Mouse (Mus musculus) intestine, embryonic 14.5 days (tissue): Measurements from ENCODE around the gene Gm10490. TPM values are rescaled to one million over a fixed set of nuclear protein-coding genes. Genes with fewer than 3 reads are reported as not detected.
A peak's percentile ranks its signal among the peaks of the same experiment; 100 is the strongest.
"Not testable (repeated sequence)": the region's sequence is repeated elsewhere in the genome, so short reads cannot be mapped to it uniquely, and the experiment has no call there.

Experiments used
- ATAC-seq: fragments of 200-750 bp; cut with Nextera tagmentation; replicated peaks from 2 replicates; pipeline ENCODE4 v1.8.0; 2017; ENCODE audit warnings: low read depth, moderate number of reproducible peaks, moderate TSS enrichment, moderate library complexity; ENCODE audit not compliant: low FRiP score, low TSS enrichment
- DNase-seq: peaks from one replicate; pipeline ENCODE4 v3.0.0-alpha.2; 2018; ENCODE audit warnings: low spot score
- H3K27ac ChIP-seq: fragments of 300-500 bp; sonication (generic); 2 replicates; pipeline ENCODE4 v1.5.1; 2014; ENCODE audit warnings: low read depth, mild to moderate bottlenecking, control low read depth
- H3K27me3 ChIP-seq: fragments of 300-500 bp; sonication (generic); replicated peaks from 2 replicates; pipeline ENCODE4 v1.6.1; 2014; ENCODE audit warnings: low read length, control low read depth; ENCODE audit not compliant: control insufficient read depth, insufficient read depth
- H3K36me3 ChIP-seq: fragments of 300-500 bp; sonication (generic); 2 replicates; pipeline ENCODE4 v1.6.1; 2014; ENCODE audit warnings: low read length, control low read depth; ENCODE audit not compliant: control insufficient read depth, insufficient read depth
- H3K4me1 ChIP-seq: fragments of 300-500 bp; sonication (generic); replicated peaks from 2 replicates; pipeline ENCODE4 v1.6.1; 2014; ENCODE audit warnings: low read length, control low read depth, mixed read lengths; ENCODE audit not compliant: control insufficient read depth, insufficient read depth
- H3K4me2 ChIP-seq: fragments of 300-500 bp; sonication (generic); 2 replicates; pipeline ENCODE4 v1.6.1; 2014; ENCODE audit warnings: low read length
- H3K4me3 ChIP-seq: fragments of 300-500 bp; sonication (generic); 2 replicates; pipeline ENCODE4 v1.5.1; 2014; ENCODE audit warnings: low read depth, low read length, control low read depth, mixed read lengths
- H3K9ac ChIP-seq: fragments of 300-500 bp; sonication (generic); 2 replicates; pipeline ENCODE4 v1.6.1; 2014; ENCODE audit warnings: mild to moderate bottlenecking, low read length
- H3K9me3 ChIP-seq: fragments of 300-500 bp; sonication (generic); 2 replicates; pipeline ENCODE4 v1.6.1; 2016; ENCODE audit warnings: low read length, control low read depth; ENCODE audit not compliant: control insufficient read depth
- WGBS: fragments of 180-500 bp; shearing (Covaris S2); extraction: QIAGEN DNeasy Blood & Tissue Kit; methylation state at CpG from one replicate; pipeline ENCODE4 v1.1.7; 2014; 5-methylcytosine and 5-hydroxymethylcytosine counted together
- polyA plus RNA-seq: library from polyadenylated mRNA; unstranded; fragments of >200 nt; fragmentation: Nextera tagmentation; extraction: Ambion mirVana; gene quantifications from 2 replicates; pipeline ENCODE4 v1.2.1, GENCODE M21; 2014

The Gm10490 gene
- polyA plus RNA-seq, result not detected in 2 replicates

DNA sequence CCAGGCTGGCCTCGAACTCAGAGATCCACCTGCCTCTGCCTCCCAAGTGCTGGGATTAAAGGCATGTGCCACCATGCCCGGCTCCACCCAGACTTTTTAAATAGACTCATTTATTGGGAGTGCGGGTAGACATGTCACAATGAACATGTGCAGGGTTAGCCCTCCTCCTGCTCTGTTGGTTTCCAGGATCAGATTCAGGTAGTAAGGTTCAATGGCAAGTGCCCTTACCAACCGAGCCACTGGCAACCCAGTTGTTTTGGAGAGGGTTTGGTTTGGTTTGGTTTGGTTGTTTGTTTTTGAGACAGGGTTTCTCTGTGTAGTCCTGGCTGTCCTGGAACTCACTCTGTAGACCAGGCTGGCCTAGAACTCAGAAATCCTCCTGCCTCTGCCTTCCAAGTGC is at the start of gene Gm10490:
Gene Gm10490 (plus strand): TSS at position 301 of the 400 bp plus-strand sequence.
- not testable (repeated sequence) for H3K9ac ChIP-seq, DNase-seq, H3K27me3 ChIP-seq, H3K9me3 ChIP-seq, H3K36me3 ChIP-seq, H3K27ac ChIP-seq, H3K4me1 ChIP-seq, ATAC-seq, H3K4me3 ChIP-seq, H3K4me2 ChIP-seq
- 89% methylated on average over 4 of the region's 4 CpGs for WGBS

DNA sequence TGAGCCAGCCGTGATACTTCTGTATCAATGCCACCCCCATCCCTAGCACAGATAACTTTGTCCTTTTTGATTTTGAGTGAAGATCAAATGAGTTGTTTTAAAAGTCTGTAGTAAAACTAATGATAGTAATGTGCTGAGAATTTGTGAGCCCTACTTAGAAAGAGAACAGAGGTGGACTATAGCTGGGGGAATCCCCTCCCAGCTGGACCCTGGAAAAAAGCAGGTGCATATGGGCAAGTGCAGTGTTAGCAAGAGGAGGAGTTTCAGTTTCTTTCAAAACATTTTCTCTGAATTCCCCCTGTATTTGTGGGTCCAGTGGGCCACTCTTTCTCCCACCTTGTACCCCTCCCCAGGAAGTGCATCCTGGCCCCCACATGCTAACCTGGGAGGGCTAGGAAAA is 46.2 kb upstream of the Gm10490 start:
- Histone ChIP-seq H3K9me3 (no peaks in the 10 kb centered on the region), H3K4me1 (no peaks in the 10 kb centered on the region), H3K36me3 (0 out of 2 replicates have a peak, but pooled peaks cover 5% of the 10 kb centered on the region), H3K4me2 (no peak overlapping the region), H3K27ac (no peak overlapping the region), H3K4me3 (no peak overlapping the region), H3K9ac (no peak overlapping the region), H3K27me3 (no peaks in the 10 kb centered on the region)
- 81% methylated on average over 1 of the region's 1 CpGs for WGBS
- no peak for DNase-seq
- ATAC-seq, result no peak

DNA sequence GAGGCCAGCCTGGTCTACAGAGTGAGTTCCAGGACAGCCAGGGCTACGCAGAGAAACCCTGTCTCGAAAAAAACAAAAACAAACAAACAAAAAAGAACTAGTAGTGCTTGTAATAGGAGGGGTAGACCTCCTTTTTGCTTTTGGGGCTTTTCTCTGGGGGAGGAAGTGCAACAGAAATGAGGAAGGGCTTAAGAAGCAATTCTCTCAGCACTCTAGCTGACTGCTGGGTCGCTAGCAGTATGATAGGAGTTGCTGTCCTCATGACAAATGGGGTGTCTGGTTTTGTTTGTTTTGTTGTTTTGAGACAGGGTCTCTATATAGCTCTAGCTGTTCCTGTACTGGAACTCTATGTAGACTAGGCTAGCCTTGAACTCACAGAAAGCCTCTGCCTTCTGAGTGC is 44.8 kb upstream of the Gm10490 start:
- no peaks in the 10 kb centered on the region for H3K9me3 ChIP-seq
- 69% methylated on average over 3 of the region's 3 CpGs for WGBS
- DNase-seq (no peak), ATAC-seq (no peak)
- H3K4me3 ChIP-seq, result no peak overlapping the region
- H3K4me1 ChIP-seq, result no peaks in the 10 kb centered on the region
- peaks cover 5% of the 10 kb centered on the region; the same call in 1 of the 2 replicates for H3K36me3 ChIP-seq
- H3K27me3 ChIP-seq, result no peaks in the 10 kb centered on the region
- H3K4me2 ChIP-seq, result no peak overlapping the region
- H3K9ac ChIP-seq, result no peak overlapping the region
- H3K27ac ChIP-seq, result no peak overlapping the region

DNA sequence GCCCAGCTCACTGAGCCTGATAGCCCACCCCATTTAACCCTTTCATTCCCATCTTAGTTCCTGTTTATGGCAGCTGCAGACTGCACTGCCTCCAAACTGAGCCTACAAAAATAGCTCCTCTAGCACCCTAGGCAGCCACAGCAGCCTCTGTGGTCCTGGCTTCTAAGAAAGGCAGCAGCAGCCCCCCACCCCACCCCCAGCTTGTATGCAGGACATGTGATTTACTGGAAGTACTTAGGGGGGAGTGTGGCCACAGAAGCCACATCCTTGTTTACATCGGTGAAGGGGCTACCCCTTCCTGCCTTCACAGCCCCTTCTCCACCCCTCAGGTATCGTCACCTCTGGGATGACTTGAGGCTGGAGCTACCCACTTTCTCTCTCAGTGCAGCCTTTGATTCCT is 44.0 kb upstream of the Gm10490 start:
- Histone ChIP-seq H3K4me2 (no peak overlapping the region), H3K4me1 (no peaks in the 10 kb centered on the region), H3K9me3 (no peaks in the 10 kb centered on the region), H3K4me3 (no peak overlapping the region), H3K36me3 (peaks cover 5% of the 10 kb centered on the region; the same call in 1 of the 2 replicates), H3K9ac (no peak overlapping the region), H3K27ac (no peak overlapping the region), H3K27me3 (no peaks in the 10 kb centered on the region)
- 47% methylated on average over 2 of the region's 2 CpGs for WGBS
- DNase-seq (no peak), ATAC-seq (no peak)

DNA sequence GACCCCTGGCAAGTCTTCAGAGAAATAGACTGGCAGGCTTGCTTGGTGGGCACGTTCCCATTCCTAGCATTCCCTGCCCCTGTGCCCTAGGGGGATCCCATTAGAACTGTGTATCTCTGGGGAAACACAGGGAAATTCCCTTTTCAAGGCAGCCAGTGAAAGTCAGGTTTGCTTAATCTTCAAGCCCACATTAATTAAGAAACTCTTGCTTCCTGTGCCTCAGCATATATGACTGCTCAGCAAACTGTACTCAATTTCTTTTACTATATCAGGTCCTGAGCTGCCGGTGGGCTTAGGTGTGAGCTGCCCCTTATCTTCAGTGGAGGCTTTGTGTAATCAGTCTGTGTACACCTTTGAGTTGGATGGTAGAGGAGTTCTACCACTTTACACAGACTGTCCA is 43.6 kb upstream of the Gm10490 start:
- H3K4me1 ChIP-seq, result no peaks in the 10 kb centered on the region
- H3K4me2 ChIP-seq, result no peak overlapping the region
- H3K9me3 ChIP-seq, result no peaks in the 10 kb centered on the region
- no peak overlapping the region for H3K9ac ChIP-seq
- no peak overlapping the region for H3K4me3 ChIP-seq
- ATAC-seq (no peak), DNase-seq (no peak)
- H3K27me3 ChIP-seq, result no peaks in the 10 kb centered on the region
- peaks cover 5% of the 10 kb centered on the region; the same call in 1 of the 2 replicates for H3K36me3 ChIP-seq
- 70% methylated on average over 2 of the region's 2 CpGs for WGBS
- H3K27ac ChIP-seq, result no peak overlapping the region

DNA sequence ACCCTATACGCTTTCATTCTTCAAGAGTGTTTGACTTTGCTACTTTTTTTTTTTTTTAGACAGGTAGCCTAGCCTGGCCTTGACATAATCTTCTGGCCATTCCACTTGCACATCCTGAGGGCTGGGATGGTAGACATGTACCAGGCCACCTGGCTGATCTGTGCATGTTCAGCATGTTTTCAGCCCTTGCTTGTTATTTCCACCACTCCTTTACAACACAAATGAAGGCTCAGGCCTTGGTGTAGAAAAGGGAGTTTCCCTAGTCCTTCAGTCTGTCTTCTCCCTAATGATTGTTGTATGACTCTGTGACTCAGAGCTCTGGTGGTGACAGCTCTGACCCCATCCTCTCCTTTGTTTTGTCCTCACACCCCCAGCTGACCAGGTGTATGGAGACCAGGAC is 42.2 kb upstream of the Gm10490 start:
- Histone ChIP-seq H3K27ac (no peak overlapping the region), H3K9ac (no peak overlapping the region), H3K4me2 (no peak overlapping the region), H3K4me1 (no peaks in the 10 kb centered on the region), H3K36me3 (peaks cover 12% of the 10 kb centered on the region; the same call in 1 of the 2 replicates), H3K9me3 (no peaks in the 10 kb centered on the region), H3K4me3 (no peak overlapping the region), H3K27me3 (no peaks in the 10 kb centered on the region)
- DNase-seq, result no peak
- ATAC-seq, result no peak
- WGBS, result 87% methylated on average over 1 of the region's 1 CpGs

DNA sequence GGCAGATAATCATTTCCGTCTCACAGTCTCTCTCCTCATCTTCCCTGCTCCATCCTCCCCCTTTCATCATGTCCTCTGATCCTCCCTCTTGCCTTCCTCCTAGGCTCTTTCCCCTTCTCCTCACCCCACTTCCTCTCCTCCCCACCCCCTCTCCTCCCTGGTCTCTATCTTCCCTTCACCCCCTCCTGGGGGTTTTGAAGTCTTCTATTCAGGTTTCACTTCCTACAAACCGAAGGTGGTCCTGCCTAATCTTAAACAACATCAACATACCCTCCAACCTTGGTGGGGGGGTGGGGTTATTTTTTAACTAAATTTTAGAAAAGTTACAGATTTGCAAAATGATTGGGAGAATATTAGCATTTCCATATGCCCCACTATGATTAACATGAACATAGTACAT is 40.8 kb upstream of the Gm10490 start:
- no peak overlapping the region for H3K27ac ChIP-seq
- H3K4me3 ChIP-seq, result no peak overlapping the region
- no peak overlapping the region for H3K4me2 ChIP-seq
- ATAC-seq (no peak), DNase-seq (no peak)
- H3K9ac ChIP-seq, result no peak overlapping the region
- peaks cover 18% of the 10 kb centered on the region; the same call in 1 of the 2 replicates for H3K36me3 ChIP-seq
- no peaks in the 10 kb centered on the region for H3K4me1 ChIP-seq
- no peaks in the 10 kb centered on the region for H3K9me3 ChIP-seq
- H3K27me3 ChIP-seq, result no peaks in the 10 kb centered on the region
- WGBS, result 52% methylated on average over 2 of the region's 2 CpGs

DNA sequence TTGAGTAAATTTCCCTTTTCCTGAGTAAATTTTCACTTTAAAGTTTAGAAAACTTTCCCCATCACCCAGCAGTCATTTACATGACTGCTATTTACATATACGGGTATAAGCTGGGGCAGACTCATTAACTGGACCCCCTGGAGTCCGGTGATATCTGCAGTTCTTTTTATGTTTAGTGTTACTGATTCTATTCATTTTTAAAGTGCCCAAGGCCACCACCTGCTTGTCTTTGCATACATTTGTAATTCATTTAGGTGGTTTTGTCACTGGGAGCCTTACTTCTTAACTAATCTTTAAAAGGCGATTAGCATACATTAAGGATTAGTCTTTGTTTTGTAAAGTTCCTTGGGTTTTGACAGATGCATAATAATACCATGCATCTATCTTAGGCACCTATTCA is 39.5 kb upstream of the Gm10490 start:
- Histone ChIP-seq H3K27ac (no peak overlapping the region), H3K4me2 (no peak overlapping the region), H3K36me3 (peaks cover 24% of the 10 kb centered on the region; the same call in 1 of the 2 replicates), H3K27me3 (no peaks in the 10 kb centered on the region), H3K9ac (no peak overlapping the region), H3K4me1 (no peaks in the 10 kb centered on the region), H3K9me3 (no peaks in the 10 kb centered on the region), H3K4me3 (no peak overlapping the region)
- ATAC-seq (no peak), DNase-seq (no peak)
- 49% methylated on average over 3 of the region's 3 CpGs for WGBS

DNA sequence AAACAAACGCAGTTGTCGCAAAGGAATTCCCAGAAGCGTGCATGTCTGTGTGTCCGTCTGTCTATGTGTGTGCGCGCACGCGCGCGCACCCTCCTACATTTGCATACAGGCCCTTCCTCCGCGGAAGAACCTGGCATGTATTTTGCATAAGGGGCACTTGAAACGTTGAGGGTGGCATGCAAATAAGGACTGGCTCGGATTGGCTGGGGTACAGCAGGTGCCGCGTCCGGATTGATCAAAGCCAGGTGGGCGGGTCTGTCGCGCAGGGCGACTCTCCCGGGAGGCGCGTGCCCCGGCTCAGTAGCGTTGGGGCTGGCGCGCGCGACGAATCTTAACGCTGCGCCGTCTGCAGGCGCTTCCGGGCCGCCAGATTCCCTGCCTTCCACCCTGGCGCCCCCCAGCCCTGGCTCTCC is 31.3 kb upstream of the Gm10490 start, which contains the start of gene Pim2:
Gene Pim2 (plus strand): TSS at position 256 of the 413 bp plus-strand sequence.
- Histone ChIP-seq H3K27ac (no peak within 1 kb of the TSS), H3K9me3 (no peaks in the 10 kb centered on the region), H3K4me2 (peak within 1 kb of the TSS; percentile 67), H3K9ac (peak within 1 kb of the TSS; percentile 30), H3K4me3 (peak within 1 kb of the TSS; percentile 42), H3K36me3 (peaks cover 12% of the 10 kb centered on the region; the same call in 1 of the 2 replicates), H3K4me1 (no peaks in the 10 kb centered on the region; the same call in 1 of the 2 replicates), H3K27me3 (no peaks in the 10 kb centered on the region)
- ATAC-seq (peak; percentile 89), DNase-seq (peak; percentile 70)
- 11% methylated on average over 27 of the region's 38 CpGs for WGBS
